Mouse (Mus musculus): ENCODE results near the gene Cdkn2aip. TPM values are rescaled to one million over a fixed set of nuclear protein-coding genes. Genes with fewer than 3 reads are reported as not detected.

The Cdkn2aip gene
- polyA plus RNA-seq, 1 experiment from 2014 or later: 34.6 TPM

DNA sequence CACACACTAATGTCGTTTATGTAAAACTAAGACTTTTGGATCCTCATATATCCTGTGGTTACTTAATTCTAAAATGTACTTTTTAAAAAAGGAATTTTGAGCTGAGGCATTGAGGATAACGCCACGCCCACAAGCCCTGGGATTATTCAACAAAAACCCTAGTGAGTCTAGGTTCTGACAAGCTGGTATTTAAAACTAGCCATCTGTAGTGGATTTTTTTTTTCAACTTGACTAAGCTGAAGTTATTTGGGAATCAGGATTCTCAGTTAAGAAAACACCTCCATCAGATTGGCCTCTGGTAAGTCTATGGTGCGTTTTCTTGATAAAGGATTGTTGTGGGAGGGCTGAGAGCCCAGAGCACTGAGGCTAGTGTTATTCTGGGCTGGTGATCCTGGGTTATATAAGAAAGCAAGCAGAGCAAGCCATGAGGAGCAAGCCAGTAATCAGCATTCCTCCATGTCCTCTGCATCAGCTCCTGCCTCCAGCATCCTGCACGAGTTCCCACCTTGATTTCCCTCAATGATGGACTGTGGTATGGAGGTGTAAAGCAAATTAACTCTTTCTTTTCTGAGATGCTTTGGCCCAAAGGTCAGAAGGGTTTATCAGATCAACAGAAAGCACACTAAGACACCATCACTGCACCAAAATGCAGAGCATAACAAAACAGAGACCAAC is 18.2 kb downstream of the Cdkn2aip start:
- Histone ChIP-seq H3K9me3 (no peaks in the 10 kb centered on the region), H3K27me3 (peaks cover 8% of the 10 kb centered on the region), H3K4me2 (no peak overlapping the region), H3K36me3 (no peaks in the 10 kb centered on the region), H3K4me3 (replicated peaks) (no peak overlapping the region), H3K27ac (no peak overlapping the region), H3K9ac (replicated peaks) (no peak overlapping the region), H3K4me1 (replicated peaks) (no peaks in the 10 kb centered on the region; the same call in 1 of the 2 replicates)
- ATAC-seq (ENCODE audit: insufficient number of reproducible peaks, insufficient read depth, low FRiP score, low TSS enrichment, low read depth): no peak
- 78% methylated on average over 5 of the region's 5 CpGs for WGBS

- peaks cover 8% of the 10 kb centered on the region for H3K27me3 ChIP-seq
- H3K27ac ChIP-seq: no peak overlapping the region
- no peaks in the 10 kb centered on the region for H3K36me3 ChIP-seq
- no peak overlapping the region for H3K4me3 ChIP-seq (replicated peaks)
- 15% methylated on average over 2 of the region's 2 CpGs for WGBS
- ATAC-seq (ENCODE audit: insufficient number of reproducible peaks, insufficient read depth, low FRiP score, low TSS enrichment, low read depth): no peak
- peaks cover 4% of the 10 kb centered on the region; the same call in 1 of the 2 replicates for H3K9me3 ChIP-seq
- no peak overlapping the region for H3K4me2 ChIP-seq
- no peak overlapping the region for H3K9ac ChIP-seq (replicated peaks)
- peaks cover 3% of the 10 kb centered on the region; the same call in 1 of the 2 replicates for H3K4me1 ChIP-seq (replicated peaks)
Measured at GRCm38 (mm10) chr8:47693119-47693518, 20.6 kb downstream of the Cdkn2aip start.

- no peak overlapping the region for H3K27ac ChIP-seq
- ATAC-seq (ENCODE audit: insufficient number of reproducible peaks, insufficient read depth, low FRiP score, low TSS enrichment, low read depth): no peak
- H3K4me3 ChIP-seq (replicated peaks): no peak overlapping the region
- H3K4me2 ChIP-seq: no peak overlapping the region
- H3K36me3 ChIP-seq: no peaks in the 10 kb centered on the region
- peaks cover 4% of the 10 kb centered on the region; the same call in 1 of the 2 replicates for H3K9me3 ChIP-seq
- H3K9ac ChIP-seq (replicated peaks): no peak overlapping the region
- peaks cover 3% of the 10 kb centered on the region; the same call in 1 of the 2 replicates for H3K4me1 ChIP-seq (replicated peaks)
- peaks cover 8% of the 10 kb centered on the region for H3K27me3 ChIP-seq
- 80% methylated on average over 9 of the region's 10 CpGs for WGBS
Measured at GRCm38 (mm10) chr8:47691831-47692230, 21.9 kb downstream of the Cdkn2aip start.

- 56% methylated on average over 7 of the region's 7 CpGs for WGBS
- no peak overlapping the region for H3K9ac ChIP-seq (replicated peaks)
- H3K27me3 ChIP-seq: peaks cover 8% of the 10 kb centered on the region
- H3K4me1 ChIP-seq (replicated peaks): peaks cover 3% of the 10 kb centered on the region; the same call in 1 of the 2 replicates
- H3K9me3 ChIP-seq: peaks cover 4% of the 10 kb centered on the region; the same call in 1 of the 2 replicates
- H3K36me3 ChIP-seq: no peaks in the 10 kb centered on the region
- H3K4me2 ChIP-seq: peak overlapping the region; percentile 53
- H3K4me3 ChIP-seq (replicated peaks): no peak overlapping the region
- no peak overlapping the region for H3K27ac ChIP-seq
- no peak for ATAC-seq (ENCODE audit: insufficient number of reproducible peaks, insufficient read depth, low FRiP score, low TSS enrichment, low read depth)
Measured at GRCm38 (mm10) chr8:47691303-47691702, 22.4 kb downstream of the Cdkn2aip start.

- H3K9ac ChIP-seq (replicated peaks): peak overlapping the region; percentile 42; the same call in 1 of the 2 replicates
- H3K4me1 ChIP-seq (replicated peaks): peaks cover 3% of the 10 kb centered on the region; the same call in 1 of the 2 replicates
- peak overlapping the region; percentile 26 for H3K4me3 ChIP-seq (replicated peaks)
- H3K4me2 ChIP-seq: peak overlapping the region; percentile 53
- 8% methylated on average over 16 of the region's 16 CpGs for WGBS
- H3K27me3 ChIP-seq: peaks cover 8% of the 10 kb centered on the region
- no peak overlapping the region for H3K27ac ChIP-seq
- H3K9me3 ChIP-seq: peaks cover 4% of the 10 kb centered on the region; the same call in 1 of the 2 replicates
- ATAC-seq (ENCODE audit: insufficient number of reproducible peaks, insufficient read depth, low FRiP score, low TSS enrichment, low read depth): no peak
- no peaks in the 10 kb centered on the region for H3K36me3 ChIP-seq
Measured at GRCm38 (mm10) chr8:47690674-47691078, 23.1 kb downstream of the Cdkn2aip start.

DNA sequence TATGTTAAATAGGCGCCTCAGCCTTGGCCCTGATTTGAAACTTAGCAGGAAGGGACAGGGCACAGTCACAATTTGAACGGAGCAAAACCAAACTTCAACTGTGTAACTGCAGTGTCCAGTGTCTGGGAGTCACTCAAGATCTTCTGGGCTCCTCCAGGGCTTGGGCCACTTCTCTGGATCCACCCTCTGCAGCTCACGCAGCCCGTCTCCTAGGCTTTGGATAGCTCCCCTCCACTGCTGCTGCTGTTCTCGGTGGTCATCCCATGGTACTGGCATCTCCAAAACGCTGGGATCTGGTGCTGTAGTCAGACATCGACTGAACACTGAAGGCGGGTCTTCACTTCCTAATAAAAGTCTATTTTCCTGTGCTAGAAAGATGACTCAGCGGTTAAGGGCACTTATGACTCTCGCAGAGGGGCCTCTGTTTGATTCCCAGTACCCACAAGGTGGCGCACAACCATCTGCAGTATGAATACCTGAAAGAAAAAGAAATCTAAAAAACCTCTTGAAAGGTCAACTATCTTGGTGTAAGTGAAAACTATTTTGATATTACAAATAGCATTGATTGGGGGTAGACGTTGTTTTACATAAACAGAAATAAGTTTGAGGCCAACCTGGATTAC is 23.9 kb downstream of the Cdkn2aip start:
- Histone ChIP-seq H3K9ac (replicated peaks) (no peak overlapping the region), H3K27me3 (peaks cover 8% of the 10 kb centered on the region), H3K36me3 (no peaks in the 10 kb centered on the region), H3K4me2 (no peak overlapping the region), H3K27ac (no peak overlapping the region), H3K4me1 (replicated peaks) (peaks cover 3% of the 10 kb centered on the region; the same call in 1 of the 2 replicates), H3K9me3 (peaks cover 4% of the 10 kb centered on the region; the same call in 1 of the 2 replicates), H3K4me3 (replicated peaks) (no peak overlapping the region)
- WGBS: 61% methylated on average over 12 of the region's 12 CpGs
- no peak for ATAC-seq (ENCODE audit: insufficient number of reproducible peaks, insufficient read depth, low FRiP score, low TSS enrichment, low read depth)

DNA sequence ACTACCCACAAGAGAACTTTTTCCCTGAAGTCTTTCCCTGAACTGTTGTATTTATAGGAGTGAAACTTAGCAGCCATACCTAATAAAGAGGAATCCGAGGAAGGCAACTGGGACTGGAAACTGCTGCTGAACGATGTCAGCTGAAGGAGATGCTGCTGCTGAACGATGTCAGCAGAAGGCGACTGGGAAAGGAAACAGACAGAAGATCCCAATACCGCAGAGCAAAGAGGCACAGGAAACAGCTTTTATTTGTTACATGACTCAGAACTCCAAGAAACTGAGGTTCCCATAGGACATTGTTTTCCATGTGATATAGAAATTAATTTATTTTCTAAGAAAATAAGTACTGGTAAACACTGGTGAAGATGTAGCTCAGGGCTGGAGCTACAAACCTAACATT is 29.3 kb downstream of the Cdkn2aip start:
- H3K27ac ChIP-seq: no peak overlapping the region
- H3K9ac ChIP-seq (replicated peaks): no peak overlapping the region
- no peak overlapping the region for H3K4me2 ChIP-seq
- no peak overlapping the region for H3K4me3 ChIP-seq (replicated peaks)
- no peaks in the 10 kb centered on the region for H3K27me3 ChIP-seq
- H3K4me1 ChIP-seq (replicated peaks): 0 out of 2 replicates have a peak, but pooled peaks cover 3% of the 10 kb centered on the region
- H3K9me3 ChIP-seq: peaks cover under 1% of the 10 kb centered on the region
- no peaks in the 10 kb centered on the region for H3K36me3 ChIP-seq
- no peak for ATAC-seq (ENCODE audit: insufficient number of reproducible peaks, insufficient read depth, low FRiP score, low TSS enrichment, low read depth)
- 68% methylated on average over 5 of the region's 5 CpGs for WGBS

GRCm38 (mm10) chr8:47683994-47684393 is 29.7 kb downstream of the Cdkn2aip start:
- no peak for ATAC-seq (ENCODE audit: insufficient number of reproducible peaks, insufficient read depth, low FRiP score, low TSS enrichment, low read depth)
- WGBS: 91% methylated on average over 9 of the region's 9 CpGs
- H3K4me3 ChIP-seq (replicated peaks): no peak overlapping the region
- H3K4me1 ChIP-seq (replicated peaks): 0 out of 2 replicates have a peak, but pooled peaks cover 3% of the 10 kb centered on the region
- H3K9ac ChIP-seq (replicated peaks): no peak overlapping the region
- H3K9me3 ChIP-seq: no peaks in the 10 kb centered on the region; the same call in 1 of the 2 replicates
- H3K27ac ChIP-seq: no peak overlapping the region
- no peak overlapping the region for H3K4me2 ChIP-seq
- H3K27me3 ChIP-seq: no peaks in the 10 kb centered on the region
- H3K36me3 ChIP-seq: no peaks in the 10 kb centered on the region

DNA sequence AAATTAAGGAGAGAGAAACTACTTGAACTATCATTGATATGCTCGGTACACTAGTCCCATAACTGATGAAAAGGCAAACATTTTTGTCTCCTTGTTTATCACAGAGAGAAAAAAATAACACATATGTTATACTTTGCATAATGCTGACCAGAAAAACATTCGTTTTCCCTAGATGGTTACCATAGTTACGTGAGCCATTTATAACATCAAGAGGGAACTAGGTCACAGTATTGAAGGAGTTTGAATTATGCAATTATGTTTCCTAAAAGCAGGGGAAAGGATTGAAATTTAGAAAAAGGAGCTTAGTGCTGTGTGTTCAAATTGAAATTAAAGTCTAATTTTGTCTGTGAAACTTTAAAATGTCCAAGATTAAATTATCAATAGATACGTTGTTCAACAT is 33.4 kb downstream of the Cdkn2aip start:
- Histone ChIP-seq H3K27me3 (no peaks in the 10 kb centered on the region), H3K4me3 (replicated peaks) (no peak overlapping the region), H3K36me3 (no peaks in the 10 kb centered on the region), H3K27ac (no peak overlapping the region), H3K4me1 (replicated peaks) (peaks cover 8% of the 10 kb centered on the region; the same call in 1 of the 2 replicates), H3K9me3 (no peaks in the 10 kb centered on the region; the same call in 1 of the 2 replicates), H3K9ac (replicated peaks) (no peak overlapping the region), H3K4me2 (no peak overlapping the region)
- no peak for ATAC-seq (ENCODE audit: insufficient number of reproducible peaks, insufficient read depth, low FRiP score, low TSS enrichment, low read depth)
- WGBS: 88% methylated on average over 4 of the region's 4 CpGs

DNA sequence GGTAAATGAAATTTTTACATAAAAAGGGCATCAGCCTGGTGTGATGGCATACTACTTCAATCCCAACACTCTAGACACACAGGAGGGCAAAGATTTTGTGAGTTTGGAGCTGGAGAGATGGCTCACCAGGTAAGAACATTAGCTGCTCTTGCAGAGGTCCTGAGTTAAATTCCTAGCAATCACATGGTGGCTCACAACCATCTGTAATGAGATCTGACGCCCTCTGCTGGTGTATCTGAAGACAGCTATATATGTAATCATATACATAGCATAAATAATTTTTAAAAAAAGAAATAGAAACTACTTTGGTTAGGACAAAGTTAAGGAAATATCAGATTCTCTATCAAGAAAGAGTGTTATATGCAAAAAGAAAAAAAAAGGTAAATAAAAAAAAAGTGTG is 34.1 kb downstream of the Cdkn2aip start:
- no peak for ATAC-seq (ENCODE audit: insufficient number of reproducible peaks, insufficient read depth, low FRiP score, low TSS enrichment, low read depth)
- Histone ChIP-seq H3K27me3 (no peaks in the 10 kb centered on the region), H3K4me3 (replicated peaks) (no peak overlapping the region), H3K36me3 (no peaks in the 10 kb centered on the region), H3K27ac (no peak overlapping the region), H3K9ac (replicated peaks) (no peak overlapping the region), H3K9me3 (no peaks in the 10 kb centered on the region; the same call in 1 of the 2 replicates), H3K4me2 (no peak overlapping the region), H3K4me1 (replicated peaks) (peaks cover 8% of the 10 kb centered on the region; the same call in 1 of the 2 replicates)
- WGBS: 84% methylated on average over 1 of the region's 1 CpGs

GRCm38 (mm10) chr8:47676631-47677030 is 37.1 kb downstream of the Cdkn2aip start:
- no peak overlapping the region for H3K9ac ChIP-seq (replicated peaks)
- H3K9me3 ChIP-seq: no peaks in the 10 kb centered on the region; the same call in 1 of the 2 replicates
- WGBS: 51% methylated on average over 2 of the region's 2 CpGs
- H3K4me2 ChIP-seq: peak overlapping the region; percentile 75
- peak overlapping the region; percentile 92 for H3K4me3 ChIP-seq (replicated peaks)
- no peak for ATAC-seq (ENCODE audit: insufficient number of reproducible peaks, insufficient read depth, low FRiP score, low TSS enrichment, low read depth)
- peaks cover 12% of the 10 kb centered on the region for H3K4me1 ChIP-seq (replicated peaks)
- H3K27me3 ChIP-seq: no peaks in the 10 kb centered on the region
- H3K27ac ChIP-seq: no peak overlapping the region
- no peaks in the 10 kb centered on the region for H3K36me3 ChIP-seq
